Mouse (Mus musculus): ENCODE measurements at regions not wholly inside any gene's neighbourhood (a gene's known extent, or its start where the extent isn't known, plus 50 kb on each side); places are given as distances from the start of the nearest gene placed in this dataset.
A peak's percentile ranks its signal among the peaks of the same experiment; 100 is the strongest.

- no peak for DNase-seq (ENCODE audit: low spot score)
Observed at GRCm38 (mm10) chr1:154255971-154256370, 55.0 kb downstream of the Zfp648 start.

- no peak for DNase-seq (ENCODE audit: low spot score)
Observed at GRCm38 (mm10) chr1:154256811-154257210, 55.8 kb downstream of the Zfp648 start.

DNA sequence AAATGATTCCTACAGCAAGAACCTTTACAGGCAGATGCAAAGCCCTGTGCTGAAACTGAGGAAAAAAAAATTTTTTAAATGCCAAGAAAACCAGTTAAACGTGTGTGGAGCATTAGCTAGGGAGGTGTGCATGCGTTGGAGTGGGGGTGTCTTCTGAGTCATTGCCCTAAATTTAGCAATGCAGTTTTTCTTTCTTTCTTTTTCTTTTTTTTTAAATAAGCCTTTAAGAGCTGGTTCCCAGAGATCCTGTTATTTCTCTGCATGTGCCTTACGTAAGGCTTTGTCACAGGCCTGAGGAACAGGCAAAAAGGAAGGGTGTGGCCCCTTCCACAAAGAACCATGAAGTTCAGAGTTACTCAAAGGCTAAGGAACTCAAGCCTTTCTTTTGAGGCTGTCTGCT is 57.5 kb downstream of the Zfp648 start:
- DNase-seq (ENCODE audit: low spot score), result no peak

DNA sequence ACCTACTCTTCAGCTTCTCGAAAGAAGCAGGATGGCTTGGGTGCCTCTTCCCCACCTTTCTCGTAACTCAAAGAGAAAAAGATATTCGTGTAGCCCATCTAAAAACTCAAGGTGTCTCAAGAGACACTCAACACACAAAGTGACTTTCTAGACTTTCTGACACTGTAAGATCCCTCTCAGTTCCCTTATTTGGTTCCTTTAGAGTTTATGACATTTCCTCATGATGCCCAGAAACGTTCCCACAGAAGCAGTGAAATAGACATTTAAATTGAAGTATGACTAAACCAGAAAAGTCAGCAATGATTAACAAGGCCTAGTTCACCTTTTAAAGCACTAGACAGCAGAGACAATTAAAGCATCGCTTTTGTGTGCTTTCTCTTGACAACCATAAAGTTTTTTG is 59.4 kb downstream of the Zfp648 start:
- no peak for DNase-seq (ENCODE audit: low spot score)

GRCm38 (mm10) chr1:154281438-154281837 is 80.5 kb downstream of the Zfp648 start:
- peak; percentile 8 for DNase-seq (ENCODE audit: low spot score)

GRCm38 (mm10) chr1:154286080-154286479 is 85.1 kb downstream of the Zfp648 start:
- DNase-seq (ENCODE audit: low spot score), result no peak

DNA sequence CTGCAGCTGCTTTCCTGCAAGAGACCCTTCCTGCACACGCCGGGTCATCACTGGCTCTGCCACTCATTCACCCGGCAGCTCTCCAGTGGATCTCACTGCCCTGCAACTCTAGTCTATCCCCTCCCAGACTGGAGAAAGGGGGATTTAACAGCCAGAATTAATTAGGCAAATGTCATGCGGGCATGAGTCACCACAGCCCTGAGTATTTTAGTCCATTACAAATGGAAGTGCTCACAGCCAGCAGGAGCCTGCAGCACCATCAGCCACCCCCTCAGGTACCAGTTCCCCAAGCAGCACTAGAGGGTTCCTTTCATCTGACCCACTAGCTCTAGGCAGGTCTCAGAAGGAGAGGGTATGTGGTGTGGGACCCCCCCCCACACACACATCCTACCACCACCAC is 91.7 kb downstream of the Zfp648 start:
- no peak for DNase-seq (ENCODE audit: low spot score)

DNA sequence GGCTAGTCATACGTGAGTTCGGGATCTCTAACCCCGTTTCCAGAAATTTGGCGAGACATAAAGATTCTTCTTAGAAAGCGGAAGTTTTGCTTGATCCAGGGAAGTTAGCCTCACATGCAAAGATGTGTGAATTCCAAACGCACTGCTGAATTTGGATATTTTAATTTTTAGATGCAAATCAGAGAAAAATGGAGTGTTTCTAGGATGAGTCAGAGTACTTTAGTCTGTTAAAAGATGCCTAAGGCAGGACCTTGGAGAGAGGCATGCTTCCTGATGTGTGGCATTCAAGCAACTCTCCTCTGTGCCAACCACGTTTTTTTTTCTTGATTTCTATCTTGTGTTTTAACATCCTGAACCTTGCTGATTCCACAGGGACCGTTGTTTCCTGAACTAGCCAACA is 95.1 kb downstream of the Zfp648 start:
- DNase-seq (ENCODE audit: low spot score), result no peak

DNA sequence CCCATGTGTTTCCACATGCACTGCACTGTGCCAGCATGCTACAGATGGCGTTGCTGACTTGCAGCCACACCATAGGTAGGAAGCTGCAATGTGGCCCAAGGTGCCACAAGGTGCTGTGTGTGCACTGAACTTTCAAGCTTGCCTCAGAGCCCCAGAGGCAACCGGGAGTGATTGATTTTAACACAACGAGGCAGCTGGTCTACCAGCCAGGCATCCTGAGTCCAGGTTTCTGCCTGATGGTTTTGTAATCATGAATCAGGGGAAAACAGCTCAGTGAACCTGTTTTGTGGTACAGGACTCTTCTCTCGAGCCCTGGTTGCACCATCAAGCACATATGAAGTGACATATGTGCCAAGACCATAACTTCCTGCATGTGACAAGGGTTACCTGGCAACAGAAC is 98.9 kb downstream of the Zfp648 start:
- no peak for DNase-seq (ENCODE audit: low spot score)

DNA sequence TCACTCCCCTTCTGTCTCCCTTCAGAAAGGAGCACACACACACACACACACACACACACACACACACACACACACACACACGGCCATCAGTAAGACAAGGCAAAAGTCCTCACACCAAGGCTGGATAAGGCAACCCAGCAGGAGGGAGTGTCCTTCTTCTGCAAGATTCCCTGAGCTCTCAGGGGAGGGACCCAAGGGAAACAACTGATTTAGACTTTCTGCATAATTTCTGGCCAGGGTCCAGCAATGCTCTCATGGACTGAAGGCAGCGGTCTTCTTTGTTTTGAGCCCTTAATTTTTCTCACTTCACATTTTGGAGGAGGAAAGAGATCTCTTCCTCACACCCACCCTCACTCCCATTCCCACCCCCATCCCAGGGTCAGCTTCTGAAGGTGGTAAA is 108.7 kb downstream of the Zfp648 start:
- no peak for DNase-seq (ENCODE audit: low spot score)
